Mouse (Mus musculus) cerebellum, postnatal 25 days (tissue): ENCODE results near the gene Rpl10-ps3.

Experiments
- DNase-seq, 2 experiments: peaks; one replicate each; pipeline ENCODE4 v3.0.0; 2021; ENCODE audit warnings: mixed read lengths in 2 of 2

Rpl10-ps3 gene

DNA sequence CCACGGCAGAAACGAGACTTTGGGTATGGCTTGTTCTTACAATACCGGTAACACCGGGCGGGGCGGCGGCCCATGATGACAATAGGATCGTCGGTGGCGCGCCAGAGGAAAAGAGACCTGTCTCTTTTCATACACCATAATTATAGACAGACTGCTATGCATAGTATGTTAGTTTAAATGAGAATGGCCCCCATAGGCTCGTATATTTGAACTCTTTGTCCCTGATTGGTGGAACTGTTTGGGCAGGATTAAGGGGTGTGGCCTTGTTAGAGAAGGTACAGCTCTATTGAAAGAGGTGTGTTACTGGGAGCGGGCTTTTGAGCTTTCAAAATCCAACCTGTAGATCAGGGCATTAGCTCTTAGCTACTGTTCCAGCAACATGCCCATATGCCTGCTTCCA lies at the start of gene Rpl10-ps3:
Rpl10-ps3 (minus strand) TSS at position 101 of the 400 bp plus-strand sequence.
- DNase-seq = no peak

GRCm38 (mm10) chr9:50375598-50375997 lies 30.8 kb upstream of the Rpl10-ps3 start:
- DNase-seq = no peak

DNA sequence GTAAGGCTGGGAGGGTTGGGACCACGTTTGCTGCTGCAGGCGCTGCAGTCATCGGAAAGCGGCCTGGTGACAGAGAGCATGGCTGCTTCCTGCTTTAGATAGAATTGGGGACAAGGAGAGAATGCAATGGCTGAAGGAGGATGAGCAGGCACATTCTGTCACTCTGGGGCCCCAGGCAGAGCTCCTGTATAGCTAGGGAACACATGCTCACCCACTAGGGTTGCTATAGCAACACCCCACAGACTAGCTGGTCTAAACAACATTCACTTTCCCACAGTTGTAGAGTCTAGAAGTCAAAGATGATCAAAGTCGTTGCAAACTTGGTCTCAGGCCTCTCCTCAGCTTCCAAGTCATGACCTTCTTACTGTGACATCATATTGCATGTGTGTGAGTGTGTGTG lies 29.9 kb upstream of the Rpl10-ps3 start:
- no peak for DNase-seq

DNA sequence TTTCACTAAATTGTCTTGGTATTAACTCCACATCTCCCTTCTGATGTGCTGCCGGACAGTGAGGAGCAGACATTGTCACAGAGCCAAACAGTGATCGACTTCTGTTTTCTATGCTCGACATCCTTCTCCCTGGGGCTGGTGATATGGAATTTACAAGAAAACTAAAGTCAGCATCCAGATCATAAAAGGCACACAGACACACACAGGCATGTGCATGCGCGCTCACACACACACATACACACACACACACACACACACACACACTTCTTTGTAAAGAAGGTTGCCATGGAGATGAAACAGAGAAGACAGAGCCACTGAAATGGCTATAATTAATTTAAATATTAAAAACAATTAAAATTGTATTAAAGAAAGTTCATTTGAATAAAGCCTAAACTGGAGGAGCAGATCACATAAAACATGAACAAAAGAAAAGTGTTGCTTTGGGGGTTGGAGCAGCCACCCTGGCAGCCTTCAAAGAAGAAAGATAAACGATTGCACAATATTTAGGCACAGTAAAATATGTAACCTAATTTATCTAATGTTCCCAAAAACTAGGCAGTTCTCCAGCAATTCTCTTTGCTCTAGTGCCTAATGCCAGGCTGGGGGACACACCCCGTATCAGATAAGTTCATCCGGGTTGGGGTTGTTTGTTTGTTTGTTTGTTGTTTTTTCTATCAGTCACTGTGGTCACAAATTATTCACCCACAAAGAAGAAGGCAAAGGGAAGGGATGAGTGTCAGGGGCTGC lies 24.0 kb upstream of the Rpl10-ps3 start:
- no peak for DNase-seq

- DNase-seq = no peak
Observed at GRCm38 (mm10) chr9:50365059-50365780, 20.5 kb upstream of the Rpl10-ps3 start.

GRCm38 (mm10) chr9:50363962-50364361 lies 19.2 kb upstream of the Rpl10-ps3 start:
- no peak for DNase-seq

GRCm38 (mm10) chr9:50363259-50363658 lies 18.5 kb upstream of the Rpl10-ps3 start:
- DNase-seq = no peak

DNA sequence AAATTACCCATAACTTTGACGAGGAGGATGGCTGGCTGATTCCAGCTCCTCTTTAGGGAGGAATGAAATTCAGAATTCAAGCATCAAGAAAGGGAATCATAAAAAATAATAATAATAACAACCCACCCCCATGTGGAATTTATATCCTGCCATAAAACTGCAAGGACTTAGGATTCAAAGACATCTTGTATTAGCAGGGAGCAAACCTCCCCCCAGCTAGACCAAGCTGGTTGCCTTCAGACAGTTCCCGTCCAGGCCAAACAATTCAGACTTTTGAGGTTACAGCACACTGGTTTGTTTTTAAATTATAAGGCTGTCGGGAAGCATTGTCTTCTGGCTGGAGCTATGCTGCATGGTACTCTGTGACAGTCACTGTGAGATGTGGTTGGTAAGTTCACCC lies 17.8 kb upstream of the Rpl10-ps3 start:
- DNase-seq = no peak

GRCm38 (mm10) chr9:50360370-50360769 lies 15.6 kb upstream of the Rpl10-ps3 start:
- no peak for DNase-seq

DNA sequence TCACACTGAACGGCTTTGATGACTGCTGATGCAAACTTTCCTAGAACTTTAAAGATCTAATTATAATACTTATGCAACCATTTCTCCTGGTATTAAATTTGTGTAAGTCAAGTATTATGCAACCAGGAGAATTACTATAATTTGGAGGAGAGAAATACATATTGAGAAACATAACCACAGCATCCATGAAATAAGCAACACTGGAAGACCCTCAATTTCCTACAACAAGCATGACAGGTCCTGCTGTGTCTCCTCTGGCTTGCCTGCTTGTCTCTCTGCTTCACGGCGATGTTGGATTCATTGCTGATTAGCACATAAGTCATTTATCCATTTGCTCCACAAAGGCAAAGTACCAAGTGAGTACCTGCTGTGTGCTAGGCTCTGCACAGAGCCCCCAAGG lies 12.6 kb upstream of the Rpl10-ps3 start:
- no peak for DNase-seq

DNA sequence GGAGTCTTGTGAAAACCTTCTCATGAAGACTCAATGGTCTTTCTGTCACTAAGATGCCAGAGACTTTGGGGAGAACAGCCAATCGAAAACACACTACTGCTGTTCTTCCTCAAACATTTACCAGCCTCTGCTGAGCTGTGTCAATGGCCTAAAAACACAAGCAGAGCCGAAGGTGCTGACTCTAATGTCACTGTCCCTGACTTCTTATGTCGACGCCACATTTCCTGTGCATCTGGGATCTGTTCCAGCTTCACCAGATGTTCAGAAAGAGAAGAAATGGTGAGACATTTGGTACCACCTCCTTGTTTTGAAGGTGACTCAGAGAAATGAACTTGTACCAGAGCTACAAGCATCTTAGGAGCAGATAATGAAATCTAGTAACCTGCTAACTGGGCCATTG lies 7.0 kb upstream of the Rpl10-ps3 start:
- no peak for DNase-seq

DNA sequence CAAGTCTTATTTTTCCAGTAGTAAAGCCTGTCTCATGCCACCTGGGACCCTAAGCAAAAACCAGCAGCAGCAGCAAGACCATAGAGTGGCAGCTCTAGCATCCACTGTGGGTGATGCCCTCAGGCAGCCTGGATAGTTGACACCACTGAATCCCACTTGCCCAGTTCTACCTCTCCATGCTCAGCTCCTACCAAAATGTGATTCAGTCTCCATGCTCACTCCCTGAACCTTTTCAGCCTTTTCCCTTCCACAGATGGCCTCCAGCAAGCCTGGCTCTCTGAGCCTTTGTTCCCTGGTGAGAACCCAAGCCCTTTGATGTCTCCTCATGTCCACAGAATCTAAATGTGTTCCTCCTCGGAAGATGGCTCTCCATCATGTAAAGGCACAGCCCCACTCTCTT lies 5.8 kb upstream of the Rpl10-ps3 start:
- DNase-seq = no peak

DNA sequence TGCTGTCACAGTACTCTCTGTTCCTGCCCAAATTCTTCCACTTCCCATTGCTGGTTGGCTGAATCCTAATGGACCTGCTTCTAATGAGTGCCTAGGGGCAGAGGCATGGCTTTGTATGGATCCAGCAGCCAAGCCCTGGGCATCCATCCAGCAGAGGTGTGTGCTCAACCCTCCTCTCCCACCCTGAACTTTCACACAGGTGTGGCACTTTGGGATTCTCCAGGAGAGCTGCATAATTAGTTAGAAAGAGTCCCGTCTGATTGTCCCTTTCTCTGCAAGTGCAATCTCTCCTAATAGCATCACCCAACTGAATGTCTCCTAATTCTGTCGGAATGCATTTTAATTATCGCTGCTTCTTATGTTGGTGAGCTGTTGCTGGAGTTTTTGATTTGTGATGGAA lies 4.4 kb upstream of the Rpl10-ps3 start:
- peak in 1 of 2 experiments; percentile 6 for DNase-seq

- DNase-seq = peak; percentile 64 to 79
Observed at GRCm38 (mm10) chr9:50348256-50348655, 3.5 kb upstream of the Rpl10-ps3 start.

GRCm38 (mm10) chr9:50335539-50336325 lies 9.0 kb downstream of the Rpl10-ps3 start:
- no peak for DNase-seq

GRCm38 (mm10) chr9:50333413-50333812 lies 11.4 kb downstream of the Rpl10-ps3 start:
- peak; percentile 32 to 64 for DNase-seq

DNA sequence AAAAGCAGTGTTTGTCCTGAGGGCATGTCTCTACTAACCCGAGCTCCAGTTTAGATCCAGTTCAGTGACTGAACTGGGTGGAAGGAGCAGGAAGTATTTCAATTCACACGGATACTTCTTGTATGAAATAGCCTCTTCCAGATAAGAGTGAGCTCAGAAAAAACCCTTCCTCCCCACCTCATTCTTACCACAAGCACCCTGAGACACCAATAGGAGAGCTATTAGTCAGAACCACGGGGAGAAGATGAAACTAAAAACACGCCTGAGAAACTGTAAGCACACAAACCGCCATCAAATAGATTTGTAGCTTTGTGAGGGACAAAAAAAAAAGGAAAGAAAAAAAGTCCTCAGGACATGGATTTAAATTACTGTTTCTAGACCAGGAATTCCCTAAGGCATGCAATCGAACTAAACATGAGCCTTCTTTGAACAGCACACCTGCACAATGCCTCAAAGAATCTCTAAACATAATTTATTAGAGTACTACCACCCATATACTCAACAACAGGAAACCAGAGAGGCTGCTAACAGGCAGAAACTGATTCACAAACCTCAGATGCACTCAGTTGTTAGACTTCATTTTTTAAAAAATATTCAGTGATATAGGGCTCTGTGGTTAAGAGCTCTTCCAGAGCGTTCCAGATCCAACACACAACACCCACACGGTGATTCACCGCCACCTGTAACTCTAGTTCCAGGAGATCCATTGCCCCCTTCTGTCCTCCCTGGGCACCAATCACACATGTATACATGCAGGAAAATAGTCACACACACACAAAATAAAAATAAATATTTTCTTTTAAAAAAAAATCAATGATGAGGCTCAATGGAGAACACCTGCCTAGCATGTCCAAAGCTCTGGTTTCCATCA lies 20.2 kb downstream of the Rpl10-ps3 start:
- DNase-seq = no peak

DNA sequence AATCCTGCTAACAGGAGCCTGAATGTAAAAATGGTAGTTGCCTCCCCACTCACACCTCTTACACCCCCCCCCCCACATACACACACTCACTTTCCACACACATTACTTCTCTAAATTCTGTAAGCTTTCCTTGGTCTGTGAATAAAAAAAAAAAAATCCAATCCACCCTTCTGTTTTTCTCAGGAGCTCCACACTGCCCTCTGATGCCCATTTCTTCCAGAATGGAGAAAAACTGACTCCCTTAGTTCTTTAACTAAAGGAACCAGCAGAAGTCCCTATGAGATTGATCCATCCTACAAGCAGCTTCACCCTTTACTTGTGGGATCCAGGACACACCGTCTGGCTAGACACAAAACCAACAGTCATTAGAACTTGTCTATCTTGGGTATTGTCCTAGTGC lies 24.0 kb downstream of the Rpl10-ps3 start:
- DNase-seq = no peak

GRCm38 (mm10) chr9:50319506-50319905 lies 25.3 kb downstream of the Rpl10-ps3 start:
- no peak for DNase-seq

GRCm38 (mm10) chr9:50317299-50317698 lies 27.5 kb downstream of the Rpl10-ps3 start:
- no peak for DNase-seq

GRCm38 (mm10) chr9:50315650-50316049 lies 29.1 kb downstream of the Rpl10-ps3 start:
- no peak for DNase-seq

DNA sequence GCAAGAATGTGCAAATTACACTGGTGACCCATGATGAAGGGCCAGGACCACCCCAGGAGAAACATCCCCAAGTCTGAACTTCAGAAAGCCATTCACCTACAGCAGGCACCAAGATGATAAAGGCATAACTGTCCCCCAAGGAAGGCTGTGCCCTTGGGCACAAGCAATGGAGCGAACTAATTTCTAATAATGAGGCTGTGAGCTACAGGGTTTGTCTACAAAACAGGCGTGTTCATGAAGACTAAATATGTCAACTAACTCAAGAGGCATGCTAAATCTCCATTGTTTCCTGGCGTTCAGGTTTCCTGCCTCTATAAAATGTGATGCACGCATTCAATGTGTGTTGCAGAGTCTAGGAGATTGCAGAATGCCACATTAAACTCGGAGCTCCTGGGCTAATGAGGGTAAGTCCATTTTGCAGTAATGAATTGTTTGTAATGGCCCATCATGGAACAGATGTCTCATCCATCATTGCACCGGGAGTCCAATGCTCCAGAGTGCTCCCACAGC lies 33.7 kb downstream of the Rpl10-ps3 start:
- no peak for DNase-seq
